Mouse (Mus musculus): ENCODE measurements around the gene Pomp.
"Not testable (repeated sequence)": the region's sequence is repeated elsewhere in the genome, so short reads cannot be mapped to it uniquely, and the experiment has no call there.

Pomp gene

GRCm38 (mm10) chr5:147868674-147869073 lies 8.4 kb downstream of the Pomp start:
- no peak for DNase-seq

GRCm38 (mm10) chr5:147869568-147869967 lies 9.3 kb downstream of the Pomp start:
- no peak for DNase-seq

DNA sequence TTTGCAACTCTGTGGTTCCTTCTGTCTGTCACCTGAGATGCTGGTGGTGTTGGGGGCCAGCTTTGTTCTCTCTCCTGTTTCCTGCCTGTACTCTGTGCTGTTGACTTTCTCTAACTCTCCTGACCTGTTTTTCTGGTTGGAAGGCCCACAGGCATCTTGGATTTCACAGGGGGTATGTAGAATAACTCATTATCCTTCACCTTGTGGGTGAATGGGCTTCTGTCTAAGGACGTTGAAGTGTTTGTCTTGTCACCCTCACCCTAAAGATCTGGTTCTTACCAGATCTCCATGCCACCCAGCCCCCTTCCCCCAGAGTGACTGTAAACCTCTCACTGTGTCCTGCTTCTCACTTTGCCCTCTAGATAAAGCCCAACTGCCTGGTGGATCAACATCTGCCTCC lies 10.0 kb downstream of the Pomp start:
- DNase-seq = no peak

DNA sequence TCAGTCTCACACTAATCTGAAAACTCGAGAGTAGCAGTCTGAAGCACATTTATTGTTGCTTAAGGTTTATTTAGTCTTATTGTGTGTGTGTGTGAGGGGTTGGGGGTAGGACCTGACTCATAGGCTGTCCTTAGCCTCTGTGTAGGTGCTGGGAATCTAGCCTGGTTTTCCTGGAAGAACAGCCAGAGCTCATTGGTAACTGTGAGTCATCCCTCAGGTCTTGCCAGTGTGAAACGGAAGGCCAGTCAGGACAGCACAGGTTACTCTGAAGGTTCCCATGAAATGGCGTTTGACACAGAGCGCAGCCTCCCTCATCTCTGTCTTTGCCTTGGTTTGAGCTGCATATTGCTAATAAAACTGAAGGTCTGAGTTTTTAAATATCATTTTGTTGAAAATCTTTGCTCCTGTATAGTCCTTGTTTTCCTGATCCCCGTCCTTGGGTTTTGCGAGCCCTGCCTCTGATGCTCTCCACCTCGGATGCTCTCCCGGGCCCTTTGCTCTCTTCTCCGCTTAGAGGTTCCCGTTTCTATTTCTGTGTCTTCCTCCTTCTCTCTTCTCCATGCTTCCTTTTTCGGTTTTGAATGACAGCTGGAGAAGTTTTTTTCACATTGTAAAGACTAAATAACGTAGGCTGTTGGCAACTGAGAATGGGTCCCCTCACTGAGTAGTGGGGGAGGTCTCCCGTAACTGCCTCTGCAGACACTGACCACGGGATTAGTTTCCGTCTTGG lies 11.0 kb downstream of the Pomp start:
- DNase-seq = no peak

GRCm38 (mm10) chr5:147874491-147875065 lies 14.3 kb downstream of the Pomp start:
- DNase-seq = no peak

DNA sequence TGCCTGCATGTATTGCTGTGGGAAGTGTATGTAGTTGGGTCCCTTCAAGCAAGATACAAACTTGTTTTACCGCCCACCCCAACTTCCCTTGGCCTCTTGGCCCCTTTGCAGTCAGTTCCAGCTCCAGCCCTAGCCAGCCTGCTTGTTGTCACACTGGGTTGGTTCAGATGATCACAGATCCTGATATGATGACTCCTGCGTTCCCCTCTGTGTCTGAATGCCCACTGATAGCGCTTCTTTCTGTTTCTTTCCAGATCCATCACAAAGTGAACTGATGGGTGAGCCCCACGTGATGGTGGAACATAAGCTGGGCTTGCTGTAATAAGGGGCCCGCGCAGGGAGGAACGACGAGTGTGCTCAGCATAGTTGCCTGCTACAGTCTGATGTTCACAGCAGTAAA lies 14.9 kb downstream of the Pomp start:
- no peak for DNase-seq

DNA sequence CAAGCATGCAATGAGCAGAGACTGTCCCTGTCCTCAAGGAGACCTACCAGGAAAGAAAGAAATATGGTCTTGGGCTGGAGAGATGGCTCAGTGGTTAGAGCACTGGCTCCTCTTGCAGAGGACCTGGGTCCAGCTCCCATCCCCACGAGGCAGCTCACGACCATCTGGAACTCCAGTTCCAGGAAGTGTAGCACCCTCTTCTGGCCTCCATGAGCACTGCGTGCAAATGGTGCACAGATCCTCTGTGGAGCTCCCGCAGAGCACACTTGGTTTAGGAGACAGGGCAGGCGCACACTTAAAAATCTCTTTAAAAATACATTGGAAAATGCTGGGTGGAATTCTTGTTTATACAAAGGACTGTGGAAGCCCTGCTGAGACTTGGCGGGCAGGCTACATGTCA lies 17.3 kb downstream of the Pomp start:
- no peak for DNase-seq

- no peak for DNase-seq
Observed at GRCm38 (mm10) chr5:147879971-147880682, 19.9 kb downstream of the Pomp start.

- no peak for DNase-seq
Observed at GRCm38 (mm10) chr5:147883581-147883980, 23.3 kb downstream of the Pomp start.

DNA sequence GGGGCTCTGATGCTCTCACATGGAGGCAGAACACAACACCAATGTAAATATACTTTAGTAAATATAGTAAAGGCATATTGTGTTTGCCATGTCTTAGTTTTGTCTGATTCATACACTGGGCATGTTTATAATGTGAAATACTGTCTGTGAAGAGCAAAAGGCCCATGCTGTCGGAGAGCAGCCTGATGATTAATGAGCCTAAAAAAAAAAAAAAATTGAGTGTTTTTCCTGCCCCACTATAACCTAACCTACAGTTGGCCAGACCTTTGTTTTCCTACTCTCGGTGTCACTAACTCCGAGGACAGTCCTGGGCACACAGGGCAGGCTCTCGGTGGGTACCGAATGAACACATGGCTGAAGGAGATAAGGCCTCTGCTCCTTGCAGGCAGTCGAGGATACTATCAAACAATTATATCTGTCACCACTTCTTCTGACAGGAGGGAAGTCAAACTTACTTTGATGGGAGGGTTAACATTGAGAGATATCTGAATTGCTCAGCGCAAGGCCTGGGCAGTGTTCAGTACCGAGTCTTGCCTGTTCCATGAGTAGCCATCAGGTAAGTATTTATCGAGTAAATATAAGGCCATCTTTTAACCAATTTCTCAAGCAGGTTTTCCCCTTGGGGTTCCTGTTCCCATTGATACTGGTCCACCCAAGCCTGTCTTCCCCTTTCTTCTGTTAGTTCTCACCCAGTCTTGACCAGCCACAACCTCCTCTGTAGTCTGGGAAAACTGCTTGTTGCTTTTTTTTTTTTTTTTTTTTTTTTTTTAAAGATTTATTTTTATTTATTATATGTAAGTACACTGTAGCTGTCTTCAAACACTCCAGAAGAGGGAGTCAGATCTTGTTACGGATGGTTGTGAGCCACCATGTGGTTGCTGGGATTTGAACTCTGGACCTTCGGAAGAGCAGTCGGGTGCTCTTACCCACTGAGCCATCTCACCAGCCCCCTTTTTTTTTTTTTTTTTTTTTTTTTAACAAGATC lies 28.3 kb downstream of the Pomp start:
- DNase-seq = no peak

DNA sequence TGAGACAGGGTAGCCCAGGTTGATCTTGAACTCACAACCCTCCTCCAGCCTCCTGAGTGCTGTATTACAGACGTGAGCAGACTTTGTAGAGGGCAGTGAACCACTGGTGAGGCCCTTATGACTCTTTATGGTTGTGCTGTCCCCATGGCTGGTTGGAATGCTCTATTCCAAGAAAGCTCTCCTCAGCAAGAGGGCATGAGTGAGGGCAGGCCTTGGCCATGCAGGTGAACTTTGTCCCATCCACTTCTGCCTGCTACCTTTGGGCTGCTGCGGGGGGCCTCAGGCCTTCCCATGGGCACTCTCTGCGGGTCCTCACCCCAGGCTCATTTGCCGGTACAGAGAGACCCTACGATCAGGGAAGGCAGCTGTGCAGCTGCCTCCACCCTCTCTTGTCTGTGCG lies 32.5 kb downstream of the Pomp start:
- DNase-seq = no peak

DNA sequence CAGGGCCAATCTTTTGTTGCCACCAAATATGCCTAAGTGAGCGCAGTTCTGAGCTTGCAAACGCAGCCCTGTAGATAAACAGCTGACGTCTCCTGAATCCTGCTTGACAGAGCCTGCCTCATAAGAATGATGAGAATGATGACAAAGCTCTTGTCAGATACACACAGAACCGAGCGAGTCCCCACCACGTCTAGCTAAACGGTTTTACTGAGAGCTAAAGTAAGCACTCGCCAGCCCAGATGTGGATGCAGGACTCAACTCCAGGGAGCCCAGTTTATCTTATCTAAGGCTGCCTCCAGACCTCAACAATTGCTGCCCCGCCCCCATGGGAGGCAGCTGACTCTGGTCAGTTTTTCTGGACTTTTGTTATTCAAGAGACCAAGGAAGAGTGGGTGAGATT lies 32.9 kb downstream of the Pomp start:
- no peak for DNase-seq

DNA sequence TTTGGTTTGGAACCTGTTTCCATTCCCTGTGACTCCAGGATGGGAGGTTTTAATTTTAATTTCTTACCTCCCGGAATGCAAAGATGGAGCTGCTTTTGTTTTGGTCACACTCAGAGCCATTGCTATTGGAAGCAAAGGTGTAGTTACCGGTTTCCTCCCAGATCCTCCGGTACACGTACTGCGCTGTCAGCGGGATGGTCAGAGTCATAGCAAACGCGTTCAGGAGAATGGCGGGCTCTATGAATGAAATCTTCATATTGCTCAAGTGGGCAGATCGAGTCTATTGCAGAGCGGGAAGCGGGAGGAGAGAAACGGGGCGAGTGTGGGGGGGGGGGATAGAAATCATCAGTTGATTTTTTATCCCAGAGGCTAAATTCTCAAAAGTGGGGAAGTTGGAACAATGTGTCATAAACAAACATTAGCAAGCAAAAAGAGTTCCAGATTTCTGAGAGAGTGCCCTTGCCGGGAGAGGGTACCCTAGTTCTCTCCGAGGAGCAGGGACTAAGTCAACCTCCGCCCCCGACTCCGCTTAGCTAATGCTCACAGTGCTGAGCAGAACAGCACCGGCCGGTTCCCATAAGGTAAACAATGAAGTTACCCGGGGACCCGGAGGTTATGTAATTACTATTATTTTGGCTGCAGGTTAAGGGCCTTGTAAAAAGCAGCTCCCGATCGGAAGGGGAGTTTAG lies 33.6 kb downstream of the Pomp start:
- DNase-seq = no peak

- DNase-seq = peak; percentile 85
Observed at GRCm38 (mm10) chr5:147894455-147895076, 34.3 kb downstream of the Pomp start, which contains the start of gene Slc46a3. Gene Slc46a3, minus strand, starts transcription at chr5:147894815.

GRCm38 (mm10) chr5:147895436-147896198 lies 35.4 kb downstream of the Pomp start:
- DNase-seq = no peak

GRCm38 (mm10) chr5:147896501-147896900 lies 36.2 kb downstream of the Pomp start:
- DNase-seq = not testable (repeated sequence)

- DNase-seq = no peak
Observed at GRCm38 (mm10) chr5:147898254-147898653, 38.0 kb downstream of the Pomp start.

- no peak for DNase-seq
Observed at GRCm38 (mm10) chr5:147898968-147899549, 38.8 kb downstream of the Pomp start.

- DNase-seq = no peak
Observed at GRCm38 (mm10) chr5:147902008-147902757, 41.9 kb downstream of the Pomp start.

DNA sequence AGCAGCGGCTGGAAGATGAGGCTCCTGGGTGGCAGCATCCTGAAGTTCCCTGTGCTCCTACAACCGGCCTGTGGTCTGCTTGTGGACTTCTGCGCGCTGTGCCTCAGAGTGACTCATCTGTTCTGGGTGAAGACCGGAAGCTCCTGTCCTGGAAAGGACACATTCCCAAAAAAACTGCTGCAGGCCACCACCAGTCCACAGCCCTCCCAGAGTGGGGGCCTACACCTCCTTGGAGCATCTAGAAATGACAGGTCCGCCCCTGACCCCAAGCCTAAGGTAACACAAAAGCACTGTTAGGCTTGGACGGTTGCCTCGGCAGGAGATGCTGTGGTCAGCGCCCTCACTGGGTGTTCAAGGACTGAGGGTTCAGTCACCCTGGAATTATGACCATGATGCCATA lies 42.9 kb downstream of the Pomp start:
- no peak for DNase-seq
